Mouse (Mus musculus) thymus, adult 2 months (tissue): Measurements from ENCODE around the gene E2f6. TPM values are rescaled to one million over a fixed set of nuclear protein-coding genes. Genes with fewer than 3 reads are reported as not detected.

Experiments
- DNase-seq: peaks from one replicate; pipeline ENCODE4 v3.0.0; 2021
- H3K27ac ChIP-seq: fragments of 200-500 bp; 2 replicates; pipeline ENCODE4 v1.5.1; 2012; ENCODE audit warnings: low read length, control low read depth; ENCODE audit not compliant: control insufficient read depth, insufficient read depth
- H3K27me3 ChIP-seq: fragments of 200-500 bp; 2 replicates; pipeline ENCODE4 v1.6.1; 2012; ENCODE audit warnings: mild to moderate bottlenecking, low read length, moderate library complexity, mixed read lengths; ENCODE audit not compliant: control insufficient read depth, insufficient read depth
- H3K36me3 ChIP-seq: fragments of 200-500 bp; 2 replicates; pipeline ENCODE4 v1.6.1; 2012; ENCODE audit warnings: mild to moderate bottlenecking, low read length, moderate library complexity; ENCODE audit not compliant: control insufficient read depth, insufficient read depth
- H3K4me1 ChIP-seq: fragments of 200-500 bp; replicated peaks from 2 replicates; pipeline ENCODE4 v1.6.1; 2012; ENCODE audit warnings: low read length; ENCODE audit not compliant: control insufficient read depth, insufficient read depth
- H3K4me3 ChIP-seq: fragments of 200-500 bp; 2 replicates; pipeline ENCODE4 v1.5.1; 2012; ENCODE audit warnings: mild to moderate bottlenecking, low read length, control low read depth, moderate library complexity; ENCODE audit not compliant: control insufficient read depth, insufficient read depth
- CTCF ChIP-seq: fragments of 200-500 bp; IDR thresholded peaks from 2 replicates; pipeline ENCODE4 v1.5.1; 2012; ENCODE audit warnings: mild to moderate bottlenecking, control low read depth, low read length, moderate library complexity, borderline replicate concordance; ENCODE audit not compliant: control insufficient read depth, poor library complexity, insufficient read depth; ENCODE audit errors: extremely low read depth
- POLR2A ChIP-seq: fragments of 200-500 bp; IDR thresholded peaks from 2 replicates; pipeline ENCODE4 v1.6.1; 2012; ENCODE audit warnings: mild to moderate bottlenecking, low read length, control low read depth, moderate library complexity; ENCODE audit not compliant: control insufficient read depth, poor library complexity, insufficient read depth; ENCODE audit errors: extremely low read depth
- WGBS: fragments of 180-500 bp; shearing (Covaris S2); methylation state at CpG from one replicate; pipeline ENCODE4 v1.1.7; 2018; 5-methylcytosine and 5-hydroxymethylcytosine counted together
- polyA plus RNA-seq: library from polyadenylated mRNA; depleted of rRNA; stranded (reverse); fragments of >200 nt; gene quantifications from 2 replicates; pipeline ENCODE4 v1.2.3, GENCODE M21; 2012

E2f6 gene
- polyA plus RNA-seq, 1 experiment, result 19.9 TPM

DNA sequence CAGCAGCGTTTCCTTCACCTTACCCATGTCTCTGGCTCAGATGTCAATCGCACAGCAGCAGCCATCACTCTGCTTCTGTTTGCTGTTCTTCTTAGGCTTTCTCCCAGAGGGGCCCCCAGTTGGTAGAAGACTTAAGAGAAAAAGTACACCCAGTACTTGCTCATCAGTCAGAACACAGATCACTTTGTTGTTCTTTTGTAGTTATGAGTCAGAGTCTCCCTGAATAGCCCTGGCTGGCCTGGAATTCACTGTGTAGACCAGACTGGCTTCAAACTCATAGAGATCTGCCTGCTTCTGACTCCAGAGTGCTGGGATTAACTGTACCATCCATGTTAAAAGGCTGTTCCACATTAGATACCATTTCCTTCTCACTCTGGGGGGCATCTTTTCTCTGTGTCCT, 22.2 kb upstream of the E2f6 start:
- WGBS, result 93% methylated on average over 2 of the region's 2 CpGs
- TF ChIP-seq CTCF (no peak), POLR2A (no peak)
- H3K36me3 ChIP-seq, result no peaks in the 10 kb centered on the region
- H3K4me1 ChIP-seq, result no peaks in the 10 kb centered on the region
- DNase-seq, result no peak
- no peak overlapping the region for H3K27ac ChIP-seq
- no peak overlapping the region for H3K4me3 ChIP-seq
- H3K27me3 ChIP-seq, result no peaks in the 10 kb centered on the region

GRCm38 (mm10) chr12:16789199-16789598, 21.6 kb upstream of the E2f6 start:
- 81% methylated on average over 1 of the region's 1 CpGs for WGBS
- DNase-seq, result no peak
- Histone ChIP-seq H3K4me1 (no peaks in the 10 kb centered on the region), H3K36me3 (no peaks in the 10 kb centered on the region), H3K4me3 (no peak overlapping the region), H3K27me3 (no peaks in the 10 kb centered on the region), H3K27ac (no peak overlapping the region)
- TF ChIP-seq CTCF, result no peak
- no peak for TF ChIP-seq POLR2A

DNA sequence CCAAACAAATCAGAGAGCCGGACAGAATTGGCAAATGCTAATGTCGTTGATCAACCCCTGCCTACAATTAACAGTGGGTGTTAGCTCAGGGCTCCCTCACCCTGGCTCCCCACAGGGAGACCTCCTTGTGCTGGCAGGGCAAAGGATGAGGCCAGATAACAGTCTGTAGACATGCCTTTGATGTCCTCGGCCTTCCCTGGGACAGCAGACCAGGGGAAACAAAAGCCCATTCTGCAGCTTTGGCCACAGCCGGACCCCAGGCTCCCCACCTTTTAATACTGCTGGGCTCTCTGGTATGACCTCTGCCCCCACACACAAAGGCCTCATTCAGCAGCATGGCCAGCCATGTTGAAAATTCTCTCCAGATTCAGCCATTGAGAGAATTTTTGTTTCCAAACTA, 21.0 kb upstream of the E2f6 start:
- Histone ChIP-seq H3K36me3 (no peaks in the 10 kb centered on the region), H3K4me3 (no peak overlapping the region), H3K27ac (no peak overlapping the region), H3K4me1 (no peaks in the 10 kb centered on the region), H3K27me3 (no peaks in the 10 kb centered on the region)
- DNase-seq, result no peak
- TF ChIP-seq CTCF (no peak), POLR2A (no peak)
- 81% methylated on average over 4 of the region's 4 CpGs for WGBS

DNA sequence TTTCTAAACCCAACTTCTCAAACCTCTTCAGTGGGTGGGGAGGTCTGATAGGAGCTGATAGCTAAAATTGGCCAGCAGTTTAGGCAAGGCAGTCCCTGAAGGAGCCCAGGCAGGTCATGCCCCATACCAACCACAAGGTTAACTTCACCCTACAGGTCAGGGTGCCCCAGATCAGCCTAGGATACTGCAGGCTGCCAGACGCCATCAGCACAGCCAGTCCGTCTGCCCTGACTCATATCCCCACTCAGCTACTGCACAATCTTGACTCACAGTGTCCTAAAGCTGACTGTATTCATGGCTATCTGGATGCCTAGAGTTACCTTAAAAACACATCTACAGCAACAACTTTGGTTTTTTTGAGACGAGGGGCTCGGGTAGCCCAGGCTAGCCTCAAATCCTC, 20.3 kb upstream of the E2f6 start:
- H3K36me3 ChIP-seq, result no peaks in the 10 kb centered on the region
- WGBS, result 84% methylated on average over 4 of the region's 4 CpGs
- no peak overlapping the region for H3K4me3 ChIP-seq
- no peak for TF ChIP-seq POLR2A
- no peak for TF ChIP-seq CTCF
- no peaks in the 10 kb centered on the region for H3K4me1 ChIP-seq
- no peaks in the 10 kb centered on the region for H3K27me3 ChIP-seq
- H3K27ac ChIP-seq, result no peak overlapping the region
- no peak for DNase-seq

DNA sequence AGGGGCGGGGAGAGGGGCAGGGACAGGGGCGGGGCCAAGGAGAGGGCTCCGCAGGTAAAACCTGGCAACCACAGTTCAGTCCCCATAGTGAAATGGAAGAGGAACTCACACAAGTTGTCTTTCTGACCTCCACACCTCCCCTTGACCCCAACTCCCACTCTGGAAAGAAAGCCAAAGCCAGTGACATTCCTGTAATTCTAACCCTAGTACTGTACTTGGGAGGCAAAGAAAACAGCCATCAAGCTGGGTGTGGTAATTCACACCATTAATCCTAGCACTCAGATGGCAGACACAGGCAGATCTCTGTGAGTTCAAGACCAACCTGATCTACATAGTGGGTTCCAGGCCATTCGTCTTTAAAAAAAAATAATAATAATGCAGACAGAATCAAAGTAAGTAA, 17.4 kb upstream of the E2f6 start:
- no peaks in the 10 kb centered on the region for H3K27me3 ChIP-seq
- no peak for TF ChIP-seq POLR2A
- TF ChIP-seq CTCF, result no peak
- H3K4me1 ChIP-seq, result no peaks in the 10 kb centered on the region
- H3K4me3 ChIP-seq, result no peak overlapping the region
- DNase-seq, result no peak
- no peaks in the 10 kb centered on the region for H3K36me3 ChIP-seq
- H3K27ac ChIP-seq, result no peak overlapping the region
- 86% methylated on average over 4 of the region's 4 CpGs for WGBS

GRCm38 (mm10) chr12:16795781-16796180, 15.0 kb upstream of the E2f6 start:
- TF ChIP-seq POLR2A (no peak), CTCF (no peak)
- WGBS, result 79% methylated on average over 3 of the region's 3 CpGs
- Histone ChIP-seq H3K27ac (no peak overlapping the region), H3K36me3 (no peaks in the 10 kb centered on the region), H3K4me3 (no peak overlapping the region), H3K4me1 (no peaks in the 10 kb centered on the region; the same call in 1 of the 2 replicates), H3K27me3 (peaks cover 9% of the 10 kb centered on the region; the same call in 1 of the 2 replicates)
- no peak for DNase-seq

DNA sequence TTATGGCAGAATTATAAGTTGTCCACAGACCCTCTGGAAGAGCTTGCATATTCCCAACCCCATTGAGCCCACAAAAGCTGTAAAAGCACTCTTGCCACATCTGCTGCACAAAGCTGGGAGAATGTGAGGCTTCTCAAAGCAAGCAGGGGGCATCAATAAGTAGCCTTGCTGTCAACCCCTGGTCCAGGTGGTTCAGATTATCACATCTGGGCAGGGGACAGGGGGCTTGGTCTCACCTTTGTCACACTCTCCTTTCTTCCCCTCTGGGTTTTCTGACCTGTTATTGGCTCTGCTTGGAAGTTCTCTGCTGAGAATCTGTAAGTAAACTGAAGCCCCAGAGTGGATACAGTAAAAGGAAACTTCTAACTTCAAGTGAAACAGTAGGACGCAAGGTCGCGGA, 11.9 kb upstream of the E2f6 start:
- TF ChIP-seq CTCF, result no peak
- H3K36me3 ChIP-seq, result no peaks in the 10 kb centered on the region
- no peak for DNase-seq
- no peak overlapping the region for H3K4me3 ChIP-seq
- peaks cover 12% of the 10 kb centered on the region; the same call in 1 of the 2 replicates for H3K27me3 ChIP-seq
- no peaks in the 10 kb centered on the region; the same call in 1 of the 2 replicates for H3K4me1 ChIP-seq
- WGBS, result 72% methylated on average over 3 of the region's 3 CpGs
- H3K27ac ChIP-seq, result no peak overlapping the region
